Mouse (Mus musculus): Measurements from ENCODE around the gene Scimp. TPM values are rescaled to one million over a fixed set of nuclear protein-coding genes. Genes with fewer than 3 reads are reported as not detected.

Scimp gene
- polyA plus RNA-seq, 1 experiment from 2014 or later, result 0.22 TPM

- Histone ChIP-seq H3K27ac (no peak overlapping the region), H3K27me3 (no peaks in the 10 kb centered on the region), H3K9me3 (no peaks in the 10 kb centered on the region), H3K4me1 (no peaks in the 10 kb centered on the region), H3K4me3 (no peak overlapping the region), H3K4me2 (replicated peaks) (no peak overlapping the region), H3K36me3 (no peaks in the 10 kb centered on the region), H3K9ac (no peak overlapping the region)
- no peak for ATAC-seq (ENCODE audit: low FRiP score, low read depth)
- 60% methylated on average over 7 of the region's 7 CpGs for WGBS
Measured at GRCm38 (mm10) chr11:70754958-70755357, 57.4 kb downstream of the Scimp start.

GRCm38 (mm10) chr11:70754476-70754875, 57.9 kb downstream of the Scimp start:
- Histone ChIP-seq H3K27ac (no peak overlapping the region), H3K9me3 (no peaks in the 10 kb centered on the region), H3K9ac (no peak overlapping the region), H3K4me1 (no peaks in the 10 kb centered on the region), H3K36me3 (no peaks in the 10 kb centered on the region), H3K4me2 (replicated peaks) (no peak overlapping the region), H3K27me3 (no peaks in the 10 kb centered on the region), H3K4me3 (no peak overlapping the region)
- ATAC-seq (ENCODE audit: low FRiP score, low read depth), result no peak
- WGBS, result 70% methylated on average over 4 of the region's 4 CpGs

DNA sequence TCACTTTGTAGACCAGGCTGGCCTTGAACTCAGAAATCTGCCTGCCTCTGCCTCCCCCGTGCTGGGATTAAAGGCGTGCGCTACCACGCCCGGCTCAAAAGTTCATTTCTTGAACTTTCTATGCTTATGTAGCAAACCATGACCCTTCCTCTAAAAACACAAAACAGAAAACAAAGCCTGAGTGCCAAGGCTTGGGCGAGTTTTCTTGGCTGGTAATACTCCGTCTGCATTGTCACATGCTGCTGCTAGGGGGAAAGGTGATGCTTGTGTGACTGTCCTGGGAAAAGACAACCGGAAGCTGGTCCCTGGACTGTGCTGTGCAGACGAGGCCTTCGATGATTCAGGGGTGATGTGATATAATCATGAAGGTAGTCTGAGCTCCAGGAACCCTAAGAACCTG, 59.2 kb downstream of the Scimp start:
- 92% methylated on average over 10 of the region's 10 CpGs for WGBS
- no peak overlapping the region for H3K4me2 ChIP-seq (replicated peaks)
- no peak for ATAC-seq (ENCODE audit: low FRiP score, low read depth)

GRCm38 (mm10) chr11:70752337-70753017, 59.9 kb downstream of the Scimp start:
- WGBS, result 82% methylated on average over 4 of the region's 4 CpGs
- Histone ChIP-seq H3K27ac (no peak overlapping the region), H3K4me1 (no peaks in the 10 kb centered on the region), H3K4me2 (replicated peaks) (no peak overlapping the region), H3K9ac (peak overlapping the region; percentile 31; the same call in 1 of the 2 replicates), H3K9me3 (peaks cover 3% of the 10 kb centered on the region; the same call in 1 of the 2 replicates), H3K4me3 (no peak overlapping the region), H3K27me3 (no peaks in the 10 kb centered on the region), H3K36me3 (no peaks in the 10 kb centered on the region)
- ATAC-seq (ENCODE audit: low FRiP score, low read depth), result no peak

More for the DNA sequence above, 59.2 kb downstream of the Scimp start:
- H3K36me3 ChIP-seq, result no peaks in the 10 kb centered on the region
- H3K4me3 ChIP-seq, result no peak overlapping the region
- no peak overlapping the region for H3K9ac ChIP-seq
- peaks cover under 1% of the 10 kb centered on the region; the same call in 1 of the 2 replicates for H3K9me3 ChIP-seq
- H3K27ac ChIP-seq, result no peak overlapping the region
- no peaks in the 10 kb centered on the region for H3K4me1 ChIP-seq
- no peaks in the 10 kb centered on the region for H3K27me3 ChIP-seq

GRCm38 (mm10) chr11:70747876-70748545, 64.4 kb downstream of the Scimp start:
- Histone ChIP-seq H3K9ac (no peak overlapping the region), H3K4me2 (replicated peaks) (no peak overlapping the region), H3K9me3 (peaks cover 3% of the 10 kb centered on the region; the same call in 1 of the 2 replicates), H3K4me1 (no peaks in the 10 kb centered on the region), H3K36me3 (no peaks in the 10 kb centered on the region), H3K27ac (no peak overlapping the region), H3K27me3 (no peaks in the 10 kb centered on the region), H3K4me3 (no peak overlapping the region)
- WGBS, result 85% methylated on average over 4 of the region's 4 CpGs
- no peak for ATAC-seq (ENCODE audit: low FRiP score, low read depth)

- whole genome bisulfite sequencing, result 81% methylated on average over 7 of the region's 7 CpGs
- no peak overlapping the region for H3K4me3 ChIP-seq
- H3K36me3 ChIP-seq, result no peaks in the 10 kb centered on the region
- H3K27me3 ChIP-seq, result no peaks in the 10 kb centered on the region
- no peak overlapping the region for H3K4me2 ChIP-seq (replicated peaks)
- ATAC-seq (ENCODE audit: low FRiP score, low read depth), result no peak
- H3K4me1 ChIP-seq, result no peaks in the 10 kb centered on the region
- H3K9me3 ChIP-seq, result peaks cover 3% of the 10 kb centered on the region; the same call in 1 of the 2 replicates
- no peak overlapping the region for H3K9ac ChIP-seq
- no peak overlapping the region for H3K27ac ChIP-seq
Measured at GRCm38 (mm10) chr11:70745636-70746035, 66.8 kb downstream of the Scimp start.

DNA sequence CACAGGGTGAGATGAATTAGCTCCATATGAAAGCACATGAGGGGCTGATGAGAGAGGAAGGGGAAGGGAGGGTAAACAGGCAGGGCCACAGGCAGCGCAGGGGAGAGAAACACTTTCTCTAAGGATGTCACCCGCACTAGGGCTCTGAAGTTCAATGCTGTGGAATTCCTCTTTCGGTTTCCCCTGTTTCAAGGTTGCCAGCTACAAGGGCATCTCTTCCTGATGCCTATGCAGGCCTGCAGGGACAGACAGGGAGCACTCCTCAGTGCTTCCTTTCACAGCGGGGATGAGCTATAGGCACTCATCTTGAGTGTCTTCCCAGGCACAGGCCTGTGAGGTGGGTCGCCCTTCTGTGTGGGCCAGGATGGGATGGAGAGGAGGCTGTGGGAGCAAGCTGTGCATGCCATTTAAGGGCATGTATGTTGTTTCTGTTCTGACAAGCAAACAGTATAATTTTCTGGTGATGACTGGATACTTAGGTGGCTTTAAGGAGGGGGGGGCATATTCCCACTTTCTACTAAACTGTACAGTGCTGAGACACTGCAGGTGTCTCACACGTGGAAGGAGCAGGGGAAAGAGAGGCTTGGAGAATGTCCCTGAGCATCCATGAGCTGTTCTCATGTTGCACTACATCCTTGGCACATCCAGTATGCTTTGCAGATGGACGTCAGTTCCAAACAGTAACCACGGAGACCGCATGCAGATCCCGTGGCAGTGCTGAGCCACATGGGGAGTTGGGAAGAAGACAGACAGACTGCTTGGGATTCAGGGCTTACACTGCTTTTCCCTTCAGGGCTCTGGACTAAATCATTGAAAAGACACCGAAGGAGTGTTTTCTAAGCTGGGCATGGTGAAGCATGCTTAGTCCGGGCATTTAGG, 69.6 kb downstream of the Scimp start:
- no peak overlapping the region for H3K9ac ChIP-seq
- no peak for ATAC-seq (ENCODE audit: low FRiP score, low read depth)
- no peaks in the 10 kb centered on the region for H3K36me3 ChIP-seq
- no peak overlapping the region for H3K4me2 ChIP-seq (replicated peaks)
- no peak overlapping the region for H3K27ac ChIP-seq
- WGBS, result 80% methylated on average over 12 of the region's 12 CpGs
- no peaks in the 10 kb centered on the region for H3K9me3 ChIP-seq
- H3K27me3 ChIP-seq, result no peaks in the 10 kb centered on the region
- H3K4me3 ChIP-seq, result no peak overlapping the region
- H3K4me1 ChIP-seq, result no peaks in the 10 kb centered on the region

GRCm38 (mm10) chr11:70742117-70742516, 70.3 kb downstream of the Scimp start:
- no peaks in the 10 kb centered on the region for H3K27me3 ChIP-seq
- H3K27ac ChIP-seq, result no peak overlapping the region
- WGBS, result 76% methylated on average over 7 of the region's 7 CpGs
- H3K36me3 ChIP-seq, result no peaks in the 10 kb centered on the region
- H3K4me1 ChIP-seq, result no peaks in the 10 kb centered on the region
- no peaks in the 10 kb centered on the region for H3K9me3 ChIP-seq
- H3K9ac ChIP-seq, result no peak overlapping the region
- no peak overlapping the region for H3K4me3 ChIP-seq
- H3K4me2 ChIP-seq (replicated peaks), result no peak overlapping the region
- ATAC-seq (ENCODE audit: low FRiP score, low read depth), result no peak

GRCm38 (mm10) chr11:70741603-70742002, 70.8 kb downstream of the Scimp start:
- WGBS, result 87% methylated on average over 3 of the region's 3 CpGs

More at GRCm38 (mm10) chr11:70741603-70742002, 70.8 kb downstream of the Scimp start:
- Histone ChIP-seq H3K4me1 (no peaks in the 10 kb centered on the region), H3K9ac (no peak overlapping the region), H3K27me3 (no peaks in the 10 kb centered on the region), H3K4me2 (replicated peaks) (no peak overlapping the region), H3K4me3 (no peak overlapping the region), H3K9me3 (no peaks in the 10 kb centered on the region), H3K27ac (no peak overlapping the region), H3K36me3 (no peaks in the 10 kb centered on the region)
- ATAC-seq (ENCODE audit: low FRiP score, low read depth), result no peak

Small RNA genes lying within 50 kb of the gene (microRNA-seq; reads per million reads assigned to microRNA genes)
- not detected for gene Gm22760

Other genes with a start within 250 kb of the Scimp start
- 14.1 and 15.5 TPM in 2 replicates for gene Mink1, start 249.7 kb downstream of the Scimp start, polyA plus RNA-seq (2015; fragmentation: Nextera tagmentation; extraction: Ambion mirVana)
- not detected in 2 replicates for gene 4930544D05Rik, start 196.7 kb downstream of the Scimp start, polyA plus RNA-seq (2015; fragmentation: Nextera tagmentation; extraction: Ambion mirVana)
- not detected in 2 replicates for gene Chrne, start 193.4 kb downstream of the Scimp start, polyA plus RNA-seq (2015; fragmentation: Nextera tagmentation; extraction: Ambion mirVana)
- gene Gp1ba, start 173.5 kb downstream of the Scimp start, polyA plus RNA-seq (2015; fragmentation: Nextera tagmentation; extraction: Ambion mirVana), result 0.18 and 0.22 TPM in 2 replicates
- gene Rnf167, start 165.4 kb downstream of the Scimp start, polyA plus RNA-seq (2015; fragmentation: Nextera tagmentation; extraction: Ambion mirVana), result 120 and 129 TPM in 2 replicates
- gene Slc25a11, start 165.1 kb downstream of the Scimp start, polyA plus RNA-seq (2015; fragmentation: Nextera tagmentation; extraction: Ambion mirVana), result 165 and 173 TPM in 2 replicates
- gene Pfn1, start 157.9 kb downstream of the Scimp start, polyA plus RNA-seq (2015; fragmentation: Nextera tagmentation; extraction: Ambion mirVana), result 1,638 and 1,674 TPM in 2 replicates
- gene Eno3, start 155.4 kb downstream of the Scimp start, polyA plus RNA-seq (2015; fragmentation: Nextera tagmentation; extraction: Ambion mirVana), result 52.3 and 57.1 TPM in 2 replicates
- gene Spag7, start 143.2 kb downstream of the Scimp start, polyA plus RNA-seq (2015; fragmentation: Nextera tagmentation; extraction: Ambion mirVana), result 159 and 165 TPM in 2 replicates
- 11.8 and 15.1 TPM in 2 replicates for gene Camta2, start 124.5 kb downstream of the Scimp start, polyA plus RNA-seq (2015; fragmentation: Nextera tagmentation; extraction: Ambion mirVana)
- 1.6 and 1.8 TPM in 2 replicates for gene Inca1, start 112.4 kb downstream of the Scimp start, polyA plus RNA-seq (2015; fragmentation: Nextera tagmentation; extraction: Ambion mirVana)
- 3.4 and 3.6 TPM in 2 replicates for gene Kif1c, start 112.0 kb downstream of the Scimp start, polyA plus RNA-seq (2015; fragmentation: Nextera tagmentation; extraction: Ambion mirVana)
- gene Zfp3, start 48.4 kb downstream of the Scimp start, polyA plus RNA-seq (2015; fragmentation: Nextera tagmentation; extraction: Ambion mirVana), result 6.8 TPM in 2 replicates
- 38.5 and 39.7 TPM in 2 replicates for gene Rabep1, start 32.2 kb upstream of the Scimp start, polyA plus RNA-seq (2015; fragmentation: Nextera tagmentation; extraction: Ambion mirVana)
- gene Nup88, start 157.4 kb upstream of the Scimp start, polyA plus RNA-seq (2015; fragmentation: Nextera tagmentation; extraction: Ambion mirVana), result 128 and 134 TPM in 2 replicates
- 76.8 and 80.1 TPM in 2 replicates for gene Rpain, start 157.6 kb upstream of the Scimp start, polyA plus RNA-seq (2015; fragmentation: Nextera tagmentation; extraction: Ambion mirVana)
- gene C1qbp, start 170.4 kb upstream of the Scimp start, polyA plus RNA-seq (2015; fragmentation: Nextera tagmentation; extraction: Ambion mirVana), result 235 and 241 TPM in 2 replicates
- gene Dhx33, start 191.9 kb upstream of the Scimp start, polyA plus RNA-seq (2015; fragmentation: Nextera tagmentation; extraction: Ambion mirVana), result 20.5 and 23.1 TPM in 2 replicates
- 50.3 and 55.9 TPM in 2 replicates for gene Mis12, start 207.0 kb upstream of the Scimp start, polyA plus RNA-seq (2015; fragmentation: Nextera tagmentation; extraction: Ambion mirVana)
- gene Derl2, start 207.3 kb upstream of the Scimp start, polyA plus RNA-seq (2015; fragmentation: Nextera tagmentation; extraction: Ambion mirVana), result 44.2 and 49.3 TPM in 2 replicates
- 267 and 272 TPM in 2 replicates for gene 6330403K07Rik, start 220.9 kb upstream of the Scimp start, polyA plus RNA-seq (2015; fragmentation: Nextera tagmentation; extraction: Ambion mirVana)